In genomic region chr5:147363054-147363453, GRCm38 (mm10) we compare ENCODE assay signal across 13 mouse cellular contexts. TPM values are rescaled to one million over a fixed set of nuclear protein-coding genes. Genes with fewer than 3 reads are reported as not detected.
A peak's percentile ranks its signal among the peaks of the same experiment; 100 is the strongest.
DNase-seq lines count a peak whose midpoint lies in the region; ATAC-seq and TF ChIP-seq lines count a peak whose summit lies in the region.
"Had no signal": no experiment of that assay in that cellular context is flagged by ENCODE, and none has a peak within 500 bp of the region (broad histone marks: within the 10 kb centered on the region; RNA-seq: fewer than 3 reads in every experiment).

No protein-coding gene starts in this region.

- no peak overlapping the region for H3K9ac ChIP-seq in embryonic facial prominence, embryonic 14.5 days (ENCODE audit: low read depth, low read length)
- H3K9ac ChIP-seq in lung, embryonic 14.5 days, result no peak overlapping the region
- H3K9ac ChIP-seq: limb, embryonic 15.5 days had no signal

- intact Hi-C loops in left cerebral cortex, postnatal 36 days (cut with DNase I), result no loop called here

- H3K4me2 ChIP-seq in embryonic facial prominence, embryonic 14.5 days (ENCODE audit: low read depth, low read length), result no peak overlapping the region
- no peak overlapping the region for H3K4me2 ChIP-seq in lung, embryonic 14.5 days
- H3K4me2 ChIP-seq: limb, embryonic 15.5 days had no signal

- no peaks in the 10 kb centered on the region for H3K79me2 ChIP-seq in macrophage (ENCODE audit: inconsistent target)

- H3K9me3 ChIP-seq in embryonic facial prominence, embryonic 14.5 days (ENCODE audit: control insufficient read depth, low read length), result no peaks in the 10 kb centered on the region
- H3K9me3 ChIP-seq in embryonic facial prominence, embryonic 10.5 days, result no peaks in the 10 kb centered on the region
- no peaks in the 10 kb centered on the region for H3K9me3 ChIP-seq in lung, embryonic 14.5 days (ENCODE audit: low read depth, low read length)
- H3K9me3 ChIP-seq: limb, embryonic 15.5 days had no signal

- no peak overlapping the region for H3K27ac ChIP-seq in embryonic facial prominence, embryonic 14.5 days (replicated peaks; ENCODE audit: low read depth, low read length)
- no peak overlapping the region for H3K27ac ChIP-seq in embryonic facial prominence, embryonic 10.5 days (replicated peaks)
- no peak overlapping the region for H3K27ac ChIP-seq in lung, embryonic 14.5 days (ENCODE audit: low read depth)
- peak overlapping the region; percentile 48 for H3K27ac ChIP-seq in macrophage
- H3K27ac ChIP-seq: heart, adult 2 months; kidney, postnatal 0 days; limb, embryonic 15.5 days had no signal

- H3K4me3 ChIP-seq in embryonic facial prominence, embryonic 14.5 days (ENCODE audit: low read depth, low read length), result no peak overlapping the region
- H3K4me3 ChIP-seq in embryonic facial prominence, embryonic 10.5 days, result no peak overlapping the region
- no peak overlapping the region for H3K4me3 ChIP-seq in lung, embryonic 14.5 days (ENCODE audit: low read depth, low read length)
- H3K4me3 ChIP-seq in lung, adult 2 months (replicated peaks; ENCODE audit: extremely low read depth, low read depth, low read length), result no peak overlapping the region
- H3K4me3 ChIP-seq in macrophage (ENCODE audit: inconsistent target), result peak overlapping the region; percentile 5; the same call in 1 of the 2 replicates
- H3K4me3 ChIP-seq: heart, adult 2 months; limb, embryonic 15.5 days had no signal

- ATAC-seq in embryonic facial prominence, embryonic 14.5 days (ENCODE audit: low read depth), result no peak
- no peak for ATAC-seq in lung, embryonic 14.5 days (ENCODE audit: insufficient read depth)

- no peak for TF ChIP-seq CTCF in lung, embryonic 14.5 days (IDR thresholded peaks at IDR 0.05; ENCODE audit: low read depth)
- TF ChIP-seq CTCF in lung, adult 2 months (IDR thresholded peaks at IDR 0.05; ENCODE audit: insufficient read depth, low read length), result no peak

- WGBS in embryonic facial prominence, embryonic 14.5 days, result 47% methylated on average over 12 of the region's 12 CpGs
- WGBS in embryonic facial prominence, embryonic 10.5 days, result 82% methylated on average over 12 of the region's 12 CpGs
- WGBS in lung, embryonic 14.5 days, result 72% methylated on average over 12 of the region's 12 CpGs
- 66% methylated on average over 12 of the region's 12 CpGs for WGBS in lung, adult 2 months
- 2% methylated on average over 12 of the region's 12 CpGs for WGBS in macrophage (ENCODE audit: missing documents)

- peak; percentile 6 for DNase-seq in embryonic facial prominence, embryonic 14.5 days (ENCODE audit: low spot score)
- no peak for DNase-seq in embryonic facial prominence, embryonic 10.5 days (ENCODE audit: low spot score)
- peak; percentile 15 for DNase-seq in lung, embryonic 14.5 days
- no peak for DNase-seq in lung, adult 2 months
- DNase-seq in thymus, postnatal 36 days, result peak; percentile 33 to 39
- DNase-seq in left cerebral cortex, postnatal 36 days (ENCODE audit: low spot score in 2 of 2), result no peak
- no peak for DNase-seq in embryo, embryonic 10 days (ENCODE audit: low spot score)
- DNase-seq: cerebellum, adult 8-10 months had no signal

- no peak for TF ChIP-seq POLR2A in lung, adult 2 months (IDR thresholded peaks at IDR 0.05; ENCODE audit: borderline replicate concordance, extremely low read depth, low read depth, low read length)

- H3K27me3 ChIP-seq in embryonic facial prominence, embryonic 14.5 days (replicated peaks; ENCODE audit: control insufficient read depth, insufficient read depth, low read length), result no peaks in the 10 kb centered on the region
- no peaks in the 10 kb centered on the region for H3K27me3 ChIP-seq in embryonic facial prominence, embryonic 10.5 days (replicated peaks; ENCODE audit: low read depth, poor library complexity, severe bottlenecking)
- H3K27me3 ChIP-seq in lung, embryonic 14.5 days (ENCODE audit: insufficient read depth, low read length), result no peaks in the 10 kb centered on the region
- H3K27me3 ChIP-seq: limb, embryonic 15.5 days had no signal

- H3K4me1 ChIP-seq in embryonic facial prominence, embryonic 14.5 days (ENCODE audit: control insufficient read depth, insufficient read depth, low read length), result no peaks in the 10 kb centered on the region
- H3K4me1 ChIP-seq in embryonic facial prominence, embryonic 10.5 days, result no peaks in the 10 kb centered on the region
- H3K4me1 ChIP-seq in lung, embryonic 14.5 days (ENCODE audit: insufficient read depth), result no peaks in the 10 kb centered on the region
- H3K4me1 ChIP-seq in lung, adult 2 months (ENCODE audit: control insufficient read depth, insufficient read depth, low read length), result no peaks in the 10 kb centered on the region
- H3K4me1 ChIP-seq: limb, embryonic 15.5 days had no signal

- H3K36me3 ChIP-seq in embryonic facial prominence, embryonic 14.5 days (ENCODE audit: control insufficient read depth, insufficient read depth, low read length), result no peaks in the 10 kb centered on the region
- H3K36me3 ChIP-seq in embryonic facial prominence, embryonic 10.5 days (replicated peaks), result no peaks in the 10 kb centered on the region
- no peaks in the 10 kb centered on the region for H3K36me3 ChIP-seq in lung, embryonic 14.5 days (ENCODE audit: insufficient read depth)
- H3K36me3 ChIP-seq in macrophage (ENCODE audit: inconsistent target), result no peaks in the 10 kb centered on the region
- H3K36me3 ChIP-seq: limb, embryonic 15.5 days had no signal

RNA-seq across cellular contexts. Expression of gene Flt3, which starts 37.2 kb away (rescaled TPM):
- 0.35 and 0.45 TPM in 2 replicates for polyA plus RNA-seq in embryonic facial prominence, embryonic 14.5 days (2014; fragmentation: Nextera tagmentation; extraction: Ambion mirVana)
- polyA plus RNA-seq in embryonic facial prominence, embryonic 10.5 days (2016; fragmentation: Nextera tagmentation; extraction: Ambion mirVana), result 0.06 and 0.09 TPM in 2 replicates
- 0.07 and 0.16 TPM in 2 replicates for polyA plus RNA-seq in lung, embryonic 14.5 days (2014; fragmentation: Nextera tagmentation; extraction: Ambion mirVana)
- polyA plus RNA-seq in lung, adult 2 months (2012; rRNA removed), result 1.4 and 1.7 TPM in 2 replicates
- under 1 TPM in 14 of 26 experiments, not detected in 12; 0.12 to 0.44 (median 0.26) TPM for total RNA-seq in macrophage (2018; cell fraction: chromatin; rRNA removed)
- total RNA-seq in macrophage (2018; cell fraction: cytosol; rRNA removed), result under 1 TPM; 0.03 to 0.94 (median 0.18) TPM
- 1 to 10 TPM in 7 of 26 experiments, under 1 TPM in 19; 0.14 to 1.8 (median 0.76) TPM for total RNA-seq in macrophage (2018; cell fraction: nucleus; rRNA removed)
- 0.11 to 0.75 TPM (median 0.19 TPM) in 3 replicates for polyA plus RNA-seq in macrophage (2018)
- 1 to 10 TPM; 4.8 to 7.0 TPM for total RNA-seq in left cerebral cortex, postnatal 36 days (2021)

RNA-seq across cellular contexts. Expression of gene Urad, which starts 40.8 kb away (rescaled TPM):
- polyA plus RNA-seq in embryonic facial prominence, embryonic 14.5 days (2014; fragmentation: Nextera tagmentation; extraction: Ambion mirVana), result not detected in 2 replicates
- polyA plus RNA-seq in embryonic facial prominence, embryonic 10.5 days (2016; fragmentation: Nextera tagmentation; extraction: Ambion mirVana), result not detected in 2 replicates
- not detected in 2 replicates for polyA plus RNA-seq in lung, embryonic 14.5 days (2014; fragmentation: Nextera tagmentation; extraction: Ambion mirVana)
- polyA plus RNA-seq in lung, adult 2 months (2012; rRNA removed), result not detected in 2 replicates
- total RNA-seq in macrophage (2018; cell fraction: chromatin; rRNA removed), result not detected
- total RNA-seq in macrophage (2018; cell fraction: cytosol; rRNA removed), result not detected
- not detected for total RNA-seq in macrophage (2018; cell fraction: nucleus; rRNA removed)
- not detected in 3 replicates for polyA plus RNA-seq in macrophage (2018)
- not detected for total RNA-seq in left cerebral cortex, postnatal 36 days (2021)
- total RNA-seq: heart, adult 2 months had no signal
- polyA plus RNA-seq: C2C12; heart, adult 2 months; kidney, postnatal 0 days; limb, embryonic 15.5 days had no signal

RNA-seq across cellular contexts. Expression of gene Cdx2, which starts 56.0 kb away (rescaled TPM):
- polyA plus RNA-seq in embryonic facial prominence, embryonic 14.5 days (2014; fragmentation: Nextera tagmentation; extraction: Ambion mirVana), result not detected in 2 replicates
- not detected in 2 replicates for polyA plus RNA-seq in embryonic facial prominence, embryonic 10.5 days (2016; fragmentation: Nextera tagmentation; extraction: Ambion mirVana)
- polyA plus RNA-seq in lung, embryonic 14.5 days (2014; fragmentation: Nextera tagmentation; extraction: Ambion mirVana), result not detected in 2 replicates
- polyA plus RNA-seq in lung, adult 2 months (2012; rRNA removed), result 0.85 TPM in 1 of 2 replicates, not detected in the other
- not detected for total RNA-seq in macrophage (2018; cell fraction: chromatin; rRNA removed)
- total RNA-seq in macrophage (2018; cell fraction: cytosol; rRNA removed), result not detected
- not detected for total RNA-seq in macrophage (2018; cell fraction: nucleus; rRNA removed)
- not detected in 3 replicates for polyA plus RNA-seq in macrophage (2018)
- total RNA-seq in left cerebral cortex, postnatal 36 days (2021), result not detected
- total RNA-seq: heart, adult 2 months had no signal
- polyA plus RNA-seq: C2C12; heart, adult 2 months; kidney, postnatal 0 days; limb, embryonic 15.5 days had no signal

Comparison
In these comparisons a context has a peak if more than half of its experiments do, and no peak if none do; other contexts are left out.
1. DNase-seq: peak in embryonic facial prominence, embryonic 14.5 days (single experiment), lung, embryonic 14.5 days (single experiment) and thymus, postnatal 36 days (2 of 2); none in embryonic facial prominence, embryonic 10.5 days (single experiment), lung, adult 2 months (single experiment), left cerebral cortex, postnatal 36 days (0 of 2) and embryo, embryonic 10 days (single experiment).